Mouse (Mus musculus): ENCODE results near the gene Cpeb4.

GRCm38 (mm10) chr11:31837753-31838152 lies 34.3 kb upstream of the Cpeb4 start:
- TF ChIP-seq CTCF (conservative IDR thresholded peaks at IDR 0.05 in 1 of 2, IDR thresholded peaks at IDR 0.05 in 1 of 2; ENCODE audit: low read depth in 2 of 2, low read length in 2 of 2) (no peak), SMC3 (IDR thresholded peaks at IDR 0.05; ENCODE audit: low read depth, low read length) (no peak)
